Mouse (Mus musculus): Measurements from ENCODE around the gene Ccdc180.

- no peak for TF ChIP-seq CTCF (IDR thresholded peaks at IDR 0.05; ENCODE audit: borderline replicate concordance, insufficient read depth, low read depth, low read length)
- no peak for TF ChIP-seq POLR2A (IDR thresholded peaks at IDR 0.05; ENCODE audit: borderline replicate concordance, insufficient read depth, low read length)
Observed at GRCm38 (mm10) chr4:45956706-45957105, 66.6 kb downstream of the Ccdc180 start.

Measured in cerebellum, adult 2 months (tissue).